Comparison of ENCODE assay signal across 39 mouse cellular contexts in the genomic region with DNA sequence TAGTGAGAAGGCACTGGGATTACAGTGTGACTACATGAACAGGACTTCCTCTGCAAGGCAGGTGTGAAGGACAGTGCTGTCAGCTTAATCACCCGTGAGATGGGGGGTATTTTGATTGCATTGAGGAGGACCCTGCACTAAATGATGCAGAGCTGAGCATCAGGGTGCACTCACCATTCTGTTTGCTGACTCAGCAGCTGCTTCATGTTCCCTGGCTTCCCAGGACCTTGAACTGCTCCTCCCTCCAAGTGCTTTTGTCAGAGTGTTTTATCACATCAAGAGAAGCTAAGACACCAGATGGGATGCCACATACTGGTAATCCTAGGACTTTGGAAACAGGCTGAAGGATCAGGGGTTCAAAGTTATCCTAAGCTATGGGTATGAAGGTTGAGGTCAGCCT. TPM values are rescaled to one million over a fixed set of nuclear protein-coding genes. Genes with fewer than 3 reads are reported as not detected.
"Had no signal": no experiment of that assay in that cellular context is flagged by ENCODE, and none has a peak within 500 bp of the region (broad histone marks: within the 10 kb centered on the region; RNA-seq: fewer than 3 reads in every experiment).

No protein-coding gene starts in this region.

- H3K4me2 ChIP-seq: heart, embryonic 12.5 days; hindbrain, embryonic 12.5 days; hindbrain, embryonic 14.5 days; limb, embryonic 12.5 days; liver, embryonic 11.5 days; liver, embryonic 13.5 days; liver, embryonic 15.5 days had no signal

- DNase-seq: gastrocnemius, adult 2 months; gastrocnemius, postnatal 10 days; gastrocnemius, postnatal 25 days; heart, adult 18-20 months; heart, postnatal 10 days; kidney, adult 11 months; kidney, adult 8-10 months; kidney, postnatal 14 days; kidney, postnatal 36 days; layer of hippocampus, adult 9-11 months; layer of hippocampus, postnatal 36 days; liver; liver, embryonic 13.5 days had no signal

- H3K9ac ChIP-seq: heart, embryonic 12.5 days; hindbrain, embryonic 12.5 days; hindbrain, embryonic 14.5 days; limb, embryonic 12.5 days; liver, embryonic 13.5 days; liver, embryonic 15.5 days had no signal

- H3K4me3 ChIP-seq: gastrocnemius, adult 2 months; heart, embryonic 10.5 days; heart, embryonic 12.5 days; hindbrain, embryonic 12.5 days; limb, embryonic 10.5 days; limb, embryonic 12.5 days; liver, embryonic 13.5 days; liver, embryonic 15.5 days had no signal

- H3K9me3 ChIP-seq: heart, embryonic 10.5 days; heart, embryonic 12.5 days; hindbrain, embryonic 12.5 days; limb, embryonic 10.5 days; limb, embryonic 12.5 days had no signal

- H3K27ac ChIP-seq: gastrocnemius, adult 2 months; heart, embryonic 10.5 days; hindbrain, embryonic 12.5 days; hindbrain, embryonic 14.5 days; kidney, postnatal 0 days; limb, embryonic 10.5 days; limb, embryonic 12.5 days; liver, embryonic 13.5 days; liver, embryonic 15.5 days had no signal

- ATAC-seq: hindbrain, embryonic 16.5 days had no signal

RNA-seq across cellular contexts. Expression of a gene that starts 4.6 kb away (rescaled TPM):
- total RNA-seq: gastrocnemius, adult 2 months; gastrocnemius, postnatal 10 days; gastrocnemius, postnatal 25 days; gastrocnemius, postnatal 4 days; granulocyte monocyte progenitor cell, adult 5-6 weeks; heart, adult 18-20 months; heart, adult 8-10 months; heart, postnatal 10 days; heart, postnatal 25 days; hematopoietic stem cell, adult 5-6 weeks; layer of hippocampus, adult 18-20 months; layer of hippocampus, postnatal 14 days; left cerebral cortex, adult 18-20 months; left cerebral cortex, postnatal 14 days; left cerebral cortex, postnatal 36 days had no signal
- polyA plus RNA-seq: frontal cortex, adult 2 months; heart, embryonic 10.5 days; heart, embryonic 12.5 days; heart, embryonic 14.5 days; heart, embryonic 16.5 days; hindbrain, embryonic 12.5 days; hindbrain, embryonic 14.5 days; intestine, embryonic 14.5 days; kidney, embryonic 14.5 days; kidney, postnatal 0 days; limb, embryonic 10.5 days; limb, embryonic 12.5 days; limb, embryonic 14.5 days; liver, embryonic 11.5 days; liver, embryonic 13.5 days; liver, embryonic 15.5 days had no signal

RNA-seq across cellular contexts. Expression of a gene that starts 6.9 kb away (rescaled TPM):
- total RNA-seq: gastrocnemius, adult 2 months had no signal
